Mouse (Mus musculus): Measurements from ENCODE around the gene Arl8b. TPM values are rescaled to one million over a fixed set of nuclear protein-coding genes. Genes with fewer than 3 reads are reported as not detected.

Arl8b gene
- polyA plus RNA-seq, 1 experiment = 7.0 TPM

DNA sequence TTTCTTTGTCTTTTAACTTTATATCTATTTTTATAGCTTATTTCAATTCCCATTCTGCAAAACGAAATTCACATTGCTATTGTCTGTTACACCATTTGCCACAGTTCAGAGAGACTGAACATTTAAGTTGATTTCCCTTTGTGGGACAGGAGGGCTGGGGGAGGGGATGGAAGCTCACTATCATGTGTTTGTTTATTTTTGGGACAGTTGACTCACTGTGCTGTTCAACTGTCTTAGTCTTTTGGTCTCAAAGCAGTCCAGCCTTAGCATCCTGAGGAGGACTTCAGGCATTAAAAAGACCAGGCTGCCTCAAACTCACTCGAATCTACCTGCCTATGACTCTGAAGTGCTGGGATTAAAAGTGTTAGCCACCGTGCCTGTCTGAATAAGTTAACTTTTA is 43.2 kb downstream of the Arl8b start:
- 48% methylated on average over 3 of the region's 3 CpGs for WGBS
- H3K4me1 ChIP-seq (ENCODE audit: control insufficient read depth, insufficient read depth, insufficient read length) = peaks cover 13% of the 10 kb centered on the region
- no peak for DNase-seq (ENCODE audit: low read depth in 1 of 2, low spot score in 2 of 2)
- H3K4me3 ChIP-seq (ENCODE audit: extremely low read depth, insufficient read depth, insufficient read length) = no peak overlapping the region
- no peak for TF ChIP-seq POLR2A (IDR thresholded peaks at IDR 0.05; ENCODE audit: low read depth, low read length)
- no peak for TF ChIP-seq CTCF (IDR thresholded peaks at IDR 0.05; ENCODE audit: extremely low read depth, insufficient read depth, insufficient read length, insufficient replicate concordance)
- H3K36me3 ChIP-seq (ENCODE audit: control insufficient read depth, insufficient read depth, low read length) = peaks cover 12% of the 10 kb centered on the region
- no peak overlapping the region for H3K27ac ChIP-seq (ENCODE audit: insufficient read depth, low read length)
- no peaks in the 10 kb centered on the region for H3K27me3 ChIP-seq (ENCODE audit: control insufficient read depth, insufficient read depth, low read length)

- H3K4me1 ChIP-seq (ENCODE audit: control insufficient read depth, insufficient read depth, insufficient read length) = peaks cover 22% of the 10 kb centered on the region
- WGBS = 28% methylated on average over 5 of the region's 5 CpGs
- H3K27me3 ChIP-seq (ENCODE audit: control insufficient read depth, insufficient read depth, low read length) = no peaks in the 10 kb centered on the region
- H3K36me3 ChIP-seq (ENCODE audit: control insufficient read depth, insufficient read depth, low read length) = peaks cover 6% of the 10 kb centered on the region
- peak overlapping the region; percentile 67 for H3K4me3 ChIP-seq (ENCODE audit: extremely low read depth, insufficient read depth, insufficient read length)
- no peak for TF ChIP-seq POLR2A (IDR thresholded peaks at IDR 0.05; ENCODE audit: low read depth, low read length)
- no peak for TF ChIP-seq CTCF (IDR thresholded peaks at IDR 0.05; ENCODE audit: extremely low read depth, insufficient read depth, insufficient read length, insufficient replicate concordance)
- DNase-seq (ENCODE audit: low read depth in 1 of 2, low spot score in 2 of 2) = peak in 1 of 2 experiments; percentile 21
- H3K27ac ChIP-seq (ENCODE audit: insufficient read depth, low read length) = peak overlapping the region; percentile 95; the same call in 1 of the 2 replicates
These were observed 44.5 kb downstream of the Arl8b start for GRCm38 (mm10) chr6:108827336-108827920.

DNA sequence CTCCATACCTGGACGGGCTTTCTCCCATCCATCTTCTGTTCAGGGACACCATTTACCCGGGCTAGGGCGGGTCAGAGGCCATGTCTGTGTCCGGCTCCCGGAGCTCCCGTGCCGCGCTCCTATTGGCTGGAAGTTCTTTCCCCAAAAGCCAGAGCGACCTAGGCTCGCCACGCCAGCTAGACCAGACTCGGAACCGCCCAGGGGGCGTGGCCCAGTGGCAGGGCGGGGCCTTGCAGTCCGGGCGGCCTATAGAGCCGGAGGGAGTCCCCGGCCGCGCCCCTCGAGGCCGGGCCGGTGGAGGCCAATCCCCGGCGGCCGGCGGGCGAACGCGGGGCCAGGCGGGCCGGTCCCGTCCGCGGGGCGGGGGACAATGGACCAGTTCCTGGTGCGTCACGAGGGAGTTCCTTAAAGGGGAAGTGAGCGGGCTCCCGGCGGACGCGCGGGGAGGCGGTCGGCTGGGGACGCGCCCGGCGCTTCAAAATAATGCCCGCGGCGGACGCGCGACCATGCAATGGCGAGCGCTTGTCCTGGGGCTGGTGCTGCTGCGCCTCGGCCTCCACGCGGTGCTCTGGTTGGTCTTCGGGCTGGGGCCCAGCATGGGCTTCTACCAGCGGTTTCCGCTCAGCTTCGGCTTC is 45.5 kb downstream of the Arl8b start, which contains the start of gene Edem1:
Gene Edem1, plus strand, starts transcription at position 408 of the 635 bp plus-strand sequence.
- peaks cover 28% of the 10 kb centered on the region for H3K4me1 ChIP-seq (ENCODE audit: control insufficient read depth, insufficient read depth, insufficient read length)
- H3K27me3 ChIP-seq (ENCODE audit: control insufficient read depth, insufficient read depth, low read length) = no peaks in the 10 kb centered on the region
- peak within 1 kb of the TSS; percentile 99 for H3K4me3 ChIP-seq (ENCODE audit: extremely low read depth, insufficient read depth, insufficient read length)
- TF ChIP-seq POLR2A (IDR thresholded peaks at IDR 0.05; ENCODE audit: low read depth, low read length) (peak; percentile 44; the same call in 1 of the 2 replicates), CTCF (IDR thresholded peaks at IDR 0.05; ENCODE audit: extremely low read depth, insufficient read depth, insufficient read length, insufficient replicate concordance) (no peak)
- DNase-seq (ENCODE audit: low read depth in 1 of 2, low spot score in 2 of 2) = peak; percentile 89 to 96
- H3K27ac ChIP-seq (ENCODE audit: insufficient read depth, low read length) = peak within 1 kb of the TSS; percentile 95
- under 1% methylated on average over 67 of the region's 67 CpGs for WGBS
- no peaks in the 10 kb centered on the region for H3K36me3 ChIP-seq (ENCODE audit: control insufficient read depth, insufficient read depth, low read length)

- Histone ChIP-seq H3K27ac (ENCODE audit: insufficient read depth, low read length) (peak overlapping the region; percentile 95), H3K4me1 (ENCODE audit: control insufficient read depth, insufficient read depth, insufficient read length) (peaks cover 33% of the 10 kb centered on the region), H3K27me3 (ENCODE audit: control insufficient read depth, insufficient read depth, low read length) (no peaks in the 10 kb centered on the region), H3K36me3 (ENCODE audit: control insufficient read depth, insufficient read depth, low read length) (no peaks in the 10 kb centered on the region), H3K4me3 (ENCODE audit: extremely low read depth, insufficient read depth, insufficient read length) (peak overlapping the region; percentile 99)
- TF ChIP-seq CTCF (IDR thresholded peaks at IDR 0.05; ENCODE audit: extremely low read depth, insufficient read depth, insufficient read length, insufficient replicate concordance) (no peak), POLR2A (IDR thresholded peaks at IDR 0.05; ENCODE audit: low read depth, low read length) (no peak)
- WGBS = under 1% methylated on average over 56 of the region's 56 CpGs
- no peak for DNase-seq (ENCODE audit: low read depth in 1 of 2, low spot score in 2 of 2)
These were observed 46.0 kb downstream of the Arl8b start for GRCm38 (mm10) chr6:108828872-108829271.

GRCm38 (mm10) chr6:108829386-108830370 is 46.8 kb downstream of the Arl8b start:
- WGBS = 15% methylated on average over 22 of the region's 22 CpGs
- Histone ChIP-seq H3K4me3 (ENCODE audit: extremely low read depth, insufficient read depth, insufficient read length) (peak overlapping the region; percentile 99), H3K27me3 (ENCODE audit: control insufficient read depth, insufficient read depth, low read length) (no peaks in the 10 kb centered on the region), H3K36me3 (ENCODE audit: control insufficient read depth, insufficient read depth, low read length) (no peaks in the 10 kb centered on the region), H3K27ac (ENCODE audit: insufficient read depth, low read length) (peak overlapping the region; percentile 95), H3K4me1 (ENCODE audit: control insufficient read depth, insufficient read depth, insufficient read length) (peaks cover 38% of the 10 kb centered on the region)
- DNase-seq (ENCODE audit: low read depth in 1 of 2, low spot score in 2 of 2) = no peak
- no peak for TF ChIP-seq CTCF (IDR thresholded peaks at IDR 0.05; ENCODE audit: extremely low read depth, insufficient read depth, insufficient read length, insufficient replicate concordance)
- no peak for TF ChIP-seq POLR2A (IDR thresholded peaks at IDR 0.05; ENCODE audit: low read depth, low read length)

- Histone ChIP-seq H3K4me1 (ENCODE audit: control insufficient read depth, insufficient read depth, insufficient read length) (peaks cover 45% of the 10 kb centered on the region; the same call in 1 of the 2 replicates), H3K27ac (ENCODE audit: insufficient read depth, low read length) (no peak overlapping the region; the same call in 1 of the 2 replicates), H3K27me3 (ENCODE audit: control insufficient read depth, insufficient read depth, low read length) (no peaks in the 10 kb centered on the region), H3K4me3 (ENCODE audit: extremely low read depth, insufficient read depth, insufficient read length) (no peak overlapping the region), H3K36me3 (ENCODE audit: control insufficient read depth, insufficient read depth, low read length) (no peaks in the 10 kb centered on the region)
- DNase-seq (ENCODE audit: low read depth in 1 of 2, low spot score in 2 of 2) = no peak
- TF ChIP-seq CTCF (IDR thresholded peaks at IDR 0.05; ENCODE audit: extremely low read depth, insufficient read depth, insufficient read length, insufficient replicate concordance) = no peak
- no peak for TF ChIP-seq POLR2A (IDR thresholded peaks at IDR 0.05; ENCODE audit: low read depth, low read length)
- 7% methylated on average over 1 of the region's 1 CpGs for WGBS
These were observed 49.3 kb downstream of the Arl8b start for GRCm38 (mm10) chr6:108832170-108832569.
